ENCODE assay signal across 36 mouse cellular contexts in the genomic region with DNA sequence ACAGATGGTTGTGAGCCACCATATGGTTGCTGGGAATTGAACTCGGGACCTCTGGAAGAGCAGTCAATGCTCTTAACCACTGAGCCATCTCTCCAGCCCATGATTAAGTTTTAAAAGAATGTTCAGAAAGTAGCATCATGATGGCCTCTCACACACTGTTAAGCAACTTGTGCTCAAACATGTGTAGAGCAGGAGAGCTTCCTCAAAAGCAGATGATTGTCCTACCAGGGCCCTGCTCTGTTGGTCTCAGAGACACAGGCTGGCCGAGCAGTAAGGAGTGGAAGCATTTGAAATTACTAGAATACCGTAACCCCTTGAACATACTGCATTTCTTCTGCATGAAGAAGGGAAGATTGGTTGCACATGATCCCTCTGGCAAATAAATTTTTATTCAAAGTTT. TPM values are rescaled to one million over a fixed set of nuclear protein-coding genes. Genes with fewer than 3 reads are reported as not detected.
"Had no signal": no experiment of that assay in that cellular context is flagged by ENCODE, and none has a peak within 500 bp of the region (broad histone marks: within the 10 kb centered on the region; RNA-seq: fewer than 3 reads in every experiment).

No protein-coding gene starts in this region.

- DNase-seq: gastrocnemius, postnatal 14 days; gastrocnemius, postnatal 36 days; heart, adult 18-20 months; heart, postnatal 14 days; heart, postnatal 36 days; kidney, adult 11 months; kidney, adult 2 months; kidney, adult 9 months; kidney, postnatal 14 days; kidney, postnatal 36 days; layer of hippocampus, adult 9-11 months; liver had no signal

- H3K4me1 ChIP-seq: heart, embryonic 10.5 days; hindbrain, embryonic 15.5 days; limb, embryonic 12.5 days had no signal

- H3K9ac ChIP-seq: heart, embryonic 12.5 days; hindbrain, embryonic 13.5 days; hindbrain, embryonic 15.5 days; kidney, embryonic 15.5 days; limb, embryonic 12.5 days had no signal

- H3K4me2 ChIP-seq: heart, embryonic 12.5 days; hindbrain, embryonic 13.5 days; hindbrain, embryonic 15.5 days; kidney, embryonic 15.5 days; limb, embryonic 12.5 days had no signal

- H3K36me3 ChIP-seq: heart, embryonic 10.5 days; heart, embryonic 12.5 days; hindbrain, embryonic 13.5 days; hindbrain, embryonic 15.5 days; kidney, embryonic 15.5 days; limb, embryonic 12.5 days had no signal

- H3K27ac ChIP-seq: heart, embryonic 10.5 days; hindbrain, embryonic 13.5 days; hindbrain, embryonic 15.5 days; hindbrain, postnatal 0 days; kidney, embryonic 15.5 days; kidney, postnatal 0 days; left cerebral cortex, adult 2 months; limb, embryonic 10.5 days; limb, embryonic 12.5 days had no signal

- H3K9me3 ChIP-seq: heart, embryonic 10.5 days; heart, embryonic 12.5 days; hindbrain, embryonic 13.5 days; hindbrain, embryonic 15.5 days; kidney, embryonic 15.5 days; limb, embryonic 10.5 days; limb, embryonic 12.5 days had no signal

- H3K4me3 ChIP-seq: heart, embryonic 10.5 days; heart, embryonic 12.5 days; hindbrain, embryonic 13.5 days; hindbrain, embryonic 15.5 days; kidney, embryonic 15.5 days; left cerebral cortex, adult 2 months; limb, embryonic 10.5 days; limb, embryonic 12.5 days had no signal

- H3K27me3 ChIP-seq: heart, embryonic 12.5 days; hindbrain, embryonic 15.5 days; kidney, embryonic 15.5 days had no signal

- ATAC-seq: hindbrain, postnatal 0 days; intestine, embryonic 16.5 days had no signal

RNA-seq across cellular contexts. Expression of gene Bex6, which starts 20.7 kb away (rescaled TPM):
- total RNA-seq: gastrocnemius, adult 18-20 months; gastrocnemius, adult 8-10 months; gastrocnemius, postnatal 14 days; gastrocnemius, postnatal 36 days; heart, adult 18-20 months; heart, adult 8-10 months; heart, postnatal 14 days; heart, postnatal 36 days; hindbrain, postnatal 0 days; layer of hippocampus, adult 18-20 months; layer of hippocampus, adult 8-10 months; layer of hippocampus, postnatal 25 days; left cerebral cortex, adult 2 months; left cerebral cortex, postnatal 14 days; left cerebral cortex, postnatal 36 days had no signal
- polyA plus RNA-seq: gonadal fat pad, adult 2 months; heart, embryonic 12.5 days; heart, embryonic 14.5 days; hindbrain, embryonic 11.5 days; hindbrain, embryonic 13.5 days; hindbrain, embryonic 15.5 days; hindbrain, postnatal 0 days; intestine, embryonic 14.5 days; intestine, embryonic 16.5 days; kidney, adult 2 months; kidney, embryonic 15.5 days; kidney, postnatal 0 days; large intestine, adult 2 months; limb, embryonic 12.5 days had no signal
